Mouse (Mus musculus): ENCODE measurements at regions not wholly inside any gene's neighbourhood (a gene's known extent, or its start where the extent isn't known, plus 50 kb on each side); places are given as distances from the start of the nearest gene placed in this dataset.

- H3K27me3 ChIP-seq (replicated peaks) = no peaks in the 10 kb centered on the region
- no peak overlapping the region for H3K27ac ChIP-seq
- no peaks in the 10 kb centered on the region for H3K9me3 ChIP-seq
- no peak overlapping the region for H3K4me2 ChIP-seq
- peaks cover 3% of the 10 kb centered on the region; the same call in 1 of the 2 replicates for H3K4me1 ChIP-seq
- 17% methylated on average over 6 of the region's 6 CpGs for WGBS
- H3K36me3 ChIP-seq (replicated peaks) = no peaks in the 10 kb centered on the region
- H3K4me3 ChIP-seq = no peak overlapping the region
- ATAC-seq (replicated peaks) = no peak
- H3K9ac ChIP-seq = no peak overlapping the region
Observed at GRCm38 (mm10) chr7:75360874-75361273, 51.8 kb upstream of the Sv2b start.

GRCm38 (mm10) chr7:75362541-75362940 is 53.5 kb upstream of the Sv2b start:
- Histone ChIP-seq H3K4me1 (peaks cover 5% of the 10 kb centered on the region; the same call in 1 of the 2 replicates), H3K9me3 (no peaks in the 10 kb centered on the region), H3K27ac (no peak overlapping the region), H3K9ac (no peak overlapping the region), H3K36me3 (replicated peaks) (no peaks in the 10 kb centered on the region), H3K27me3 (replicated peaks) (no peaks in the 10 kb centered on the region), H3K4me3 (no peak overlapping the region), H3K4me2 (no peak overlapping the region)
- 90% methylated on average over 6 of the region's 6 CpGs for WGBS
- no peak for ATAC-seq (replicated peaks)

GRCm38 (mm10) chr7:75365480-75365879 is 56.4 kb upstream of the Sv2b start:
- 36% methylated on average over 3 of the region's 3 CpGs for WGBS
- H3K9ac ChIP-seq = no peak overlapping the region
- no peak overlapping the region for H3K4me3 ChIP-seq
- no peak overlapping the region for H3K4me2 ChIP-seq
- H3K36me3 ChIP-seq (replicated peaks) = no peaks in the 10 kb centered on the region
- no peaks in the 10 kb centered on the region for H3K9me3 ChIP-seq
- ATAC-seq (replicated peaks) = no peak
- H3K4me1 ChIP-seq = peaks cover 2% of the 10 kb centered on the region; the same call in 1 of the 2 replicates
- H3K27ac ChIP-seq = no peak overlapping the region
- H3K27me3 ChIP-seq (replicated peaks) = no peaks in the 10 kb centered on the region

- H3K4me1 ChIP-seq = 0 out of 2 replicates have a peak, but pooled peaks cover 2% of the 10 kb centered on the region
- 5% methylated on average over 8 of the region's 8 CpGs for WGBS
- H3K9ac ChIP-seq = no peak overlapping the region
- no peaks in the 10 kb centered on the region for H3K27me3 ChIP-seq (replicated peaks)
- peak; percentile 72 for ATAC-seq (replicated peaks)
- no peaks in the 10 kb centered on the region for H3K9me3 ChIP-seq
- no peak overlapping the region for H3K27ac ChIP-seq
- no peaks in the 10 kb centered on the region for H3K36me3 ChIP-seq (replicated peaks)
- no peak overlapping the region for H3K4me3 ChIP-seq
- H3K4me2 ChIP-seq = 0 out of 2 replicates have a peak overlapping the region, but pooled peaks have one; percentile 23
Observed at GRCm38 (mm10) chr7:75366285-75366882, 57.3 kb upstream of the Sv2b start.

GRCm38 (mm10) chr7:75368315-75368714 is 59.3 kb upstream of the Sv2b start:
- no peak overlapping the region for H3K4me2 ChIP-seq
- 83% methylated on average over 9 of the region's 9 CpGs for WGBS
- no peak overlapping the region for H3K4me3 ChIP-seq
- no peaks in the 10 kb centered on the region for H3K36me3 ChIP-seq (replicated peaks)
- no peaks in the 10 kb centered on the region for H3K27me3 ChIP-seq (replicated peaks)
- no peak overlapping the region for H3K27ac ChIP-seq
- 0 out of 2 replicates have a peak, but pooled peaks cover 2% of the 10 kb centered on the region for H3K4me1 ChIP-seq
- no peak overlapping the region for H3K9ac ChIP-seq
- ATAC-seq (replicated peaks) = no peak
- H3K9me3 ChIP-seq = no peaks in the 10 kb centered on the region

- Histone ChIP-seq H3K27ac (no peak overlapping the region), H3K9me3 (no peaks in the 10 kb centered on the region), H3K36me3 (replicated peaks) (no peaks in the 10 kb centered on the region), H3K9ac (no peak overlapping the region), H3K27me3 (replicated peaks) (no peaks in the 10 kb centered on the region), H3K4me1 (0 out of 2 replicates have a peak, but pooled peaks cover 2% of the 10 kb centered on the region), H3K4me2 (no peak overlapping the region), H3K4me3 (no peak overlapping the region)
- no peak for ATAC-seq (replicated peaks)
- 52% methylated on average over 4 of the region's 4 CpGs for WGBS
Observed at GRCm38 (mm10) chr7:75369366-75369765, 60.3 kb upstream of the Sv2b start.

GRCm38 (mm10) chr7:75370595-75371519 is 61.8 kb upstream of the Sv2b start:
- Histone ChIP-seq H3K9ac (no peak overlapping the region), H3K4me3 (no peak overlapping the region), H3K36me3 (replicated peaks) (no peaks in the 10 kb centered on the region), H3K4me2 (no peak overlapping the region), H3K4me1 (0 out of 2 replicates have a peak, but pooled peaks cover 2% of the 10 kb centered on the region), H3K9me3 (no peaks in the 10 kb centered on the region), H3K27ac (no peak overlapping the region), H3K27me3 (replicated peaks) (no peaks in the 10 kb centered on the region)
- ATAC-seq (replicated peaks) = peak; percentile 91
- WGBS = 50% methylated on average over 12 of the region's 12 CpGs

GRCm38 (mm10) chr7:75371520-75371876 is 62.4 kb upstream of the Sv2b start:
- no peak for ATAC-seq (replicated peaks)
- Histone ChIP-seq H3K4me3 (no peak overlapping the region), H3K9ac (no peak overlapping the region), H3K27me3 (replicated peaks) (no peaks in the 10 kb centered on the region), H3K9me3 (no peaks in the 10 kb centered on the region), H3K36me3 (replicated peaks) (no peaks in the 10 kb centered on the region), H3K27ac (no peak overlapping the region), H3K4me1 (no peaks in the 10 kb centered on the region), H3K4me2 (no peak overlapping the region)

GRCm38 (mm10) chr7:75371991-75372390 is 62.9 kb upstream of the Sv2b start:
- H3K36me3 ChIP-seq (replicated peaks) = no peaks in the 10 kb centered on the region
- no peak for ATAC-seq (replicated peaks)
- no peak overlapping the region for H3K4me2 ChIP-seq
- H3K4me1 ChIP-seq = no peaks in the 10 kb centered on the region
- H3K27ac ChIP-seq = no peak overlapping the region
- no peak overlapping the region for H3K4me3 ChIP-seq
- WGBS = 65% methylated on average over 6 of the region's 6 CpGs
- no peak overlapping the region for H3K9ac ChIP-seq
- H3K27me3 ChIP-seq (replicated peaks) = no peaks in the 10 kb centered on the region
- H3K9me3 ChIP-seq = no peaks in the 10 kb centered on the region

- no peak overlapping the region for H3K9ac ChIP-seq
- no peak overlapping the region for H3K4me3 ChIP-seq
- no peak overlapping the region for H3K4me2 ChIP-seq
- H3K27me3 ChIP-seq (replicated peaks) = no peaks in the 10 kb centered on the region
- 81% methylated on average over 10 of the region's 10 CpGs for WGBS
- no peak for ATAC-seq (replicated peaks)
- H3K4me1 ChIP-seq = no peaks in the 10 kb centered on the region
- no peak overlapping the region for H3K27ac ChIP-seq
- no peaks in the 10 kb centered on the region for H3K36me3 ChIP-seq (replicated peaks)
- no peaks in the 10 kb centered on the region for H3K9me3 ChIP-seq
Observed at GRCm38 (mm10) chr7:75372892-75373444, 63.9 kb upstream of the Sv2b start.

GRCm38 (mm10) chr7:75374506-75374905 is 65.4 kb upstream of the Sv2b start:
- Histone ChIP-seq H3K4me1 (no peaks in the 10 kb centered on the region), H3K27me3 (replicated peaks) (no peaks in the 10 kb centered on the region), H3K36me3 (replicated peaks) (no peaks in the 10 kb centered on the region), H3K9ac (no peak overlapping the region), H3K9me3 (no peaks in the 10 kb centered on the region), H3K27ac (no peak overlapping the region), H3K4me3 (no peak overlapping the region), H3K4me2 (no peak overlapping the region)
- ATAC-seq (replicated peaks) = no peak
- WGBS = 84% methylated on average over 6 of the region's 6 CpGs

GRCm38 (mm10) chr7:75379595-75379994 is 70.5 kb upstream of the Sv2b start:
- H3K27me3 ChIP-seq (replicated peaks) = no peaks in the 10 kb centered on the region
- no peak overlapping the region for H3K4me2 ChIP-seq
- peaks cover 3% of the 10 kb centered on the region; the same call in 1 of the 2 replicates for H3K4me1 ChIP-seq
- WGBS = 88% methylated on average over 3 of the region's 3 CpGs
- no peaks in the 10 kb centered on the region for H3K36me3 ChIP-seq (replicated peaks)
- no peak overlapping the region for H3K9ac ChIP-seq
- no peak for ATAC-seq (replicated peaks)
- no peaks in the 10 kb centered on the region for H3K9me3 ChIP-seq
- no peak overlapping the region for H3K4me3 ChIP-seq
- no peak overlapping the region for H3K27ac ChIP-seq

Measured in midbrain, embryonic 15.5 days (tissue).